Mouse (Mus musculus): ENCODE data around the gene Amigo3. TPM values are rescaled to one million over a fixed set of nuclear protein-coding genes. Genes with fewer than 3 reads are reported as not detected.

Amigo3 gene
- total RNA-seq, 2 experiments from 2014 or later: 1.3 to 2.0 TPM

- no peak for ATAC-seq (replicated peaks; ENCODE audit: poor library complexity)
Measured at GRCm38 (mm10) chr9:108051184-108051930, 1.6 kb upstream of the Amigo3 start.

DNA sequence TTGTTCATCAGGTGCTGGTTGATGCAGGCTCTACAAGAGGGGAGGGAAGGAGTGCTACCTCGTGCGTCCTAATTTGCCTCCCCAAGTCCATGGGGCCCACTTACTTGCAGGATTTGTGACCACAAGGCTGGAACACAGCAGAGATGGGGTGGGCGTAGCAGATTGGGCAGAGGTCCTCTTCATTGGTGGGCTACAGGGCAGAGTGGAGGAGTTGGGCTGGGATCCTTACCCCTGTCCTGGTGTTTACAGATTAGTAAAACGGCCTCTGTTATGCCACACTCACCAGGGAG, 1.1 kb upstream of the Amigo3 start:
- no peak for ATAC-seq (replicated peaks; ENCODE audit: poor library complexity)

DNA sequence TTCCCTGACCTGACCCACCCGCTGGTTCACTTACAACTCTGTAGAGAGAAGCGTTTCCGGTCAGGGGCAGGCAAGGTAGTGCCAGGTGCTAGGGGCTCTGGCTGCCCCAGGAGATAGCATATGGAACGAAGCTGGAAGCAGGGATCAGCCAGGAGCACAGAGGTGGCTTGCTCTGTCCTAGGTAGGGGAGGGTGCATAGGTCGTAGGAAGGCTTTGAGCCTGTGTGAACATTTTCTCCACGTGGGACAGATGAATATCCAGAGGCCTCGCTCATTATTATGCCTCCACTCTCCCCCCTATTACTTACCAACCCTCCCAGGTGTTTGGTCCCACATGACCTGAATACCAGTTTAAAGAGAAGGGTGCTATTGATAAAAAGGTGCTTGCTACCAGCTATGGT, 548 bp upstream of the Amigo3 start:
- ATAC-seq (replicated peaks; ENCODE audit: poor library complexity): no peak

GRCm38 (mm10) chr9:108053665-108054225, 786 bp downstream of the Amigo3 start:
- ATAC-seq (replicated peaks; ENCODE audit: poor library complexity): no peak

GRCm38 (mm10) chr9:108054331-108055040, 1.5 kb downstream of the Amigo3 start:
- no peak for ATAC-seq (replicated peaks; ENCODE audit: poor library complexity)

- no peak for ATAC-seq (replicated peaks; ENCODE audit: poor library complexity)
Measured at GRCm38 (mm10) chr9:108055061-108055460, 2.1 kb downstream of the Amigo3 start.

DNA sequence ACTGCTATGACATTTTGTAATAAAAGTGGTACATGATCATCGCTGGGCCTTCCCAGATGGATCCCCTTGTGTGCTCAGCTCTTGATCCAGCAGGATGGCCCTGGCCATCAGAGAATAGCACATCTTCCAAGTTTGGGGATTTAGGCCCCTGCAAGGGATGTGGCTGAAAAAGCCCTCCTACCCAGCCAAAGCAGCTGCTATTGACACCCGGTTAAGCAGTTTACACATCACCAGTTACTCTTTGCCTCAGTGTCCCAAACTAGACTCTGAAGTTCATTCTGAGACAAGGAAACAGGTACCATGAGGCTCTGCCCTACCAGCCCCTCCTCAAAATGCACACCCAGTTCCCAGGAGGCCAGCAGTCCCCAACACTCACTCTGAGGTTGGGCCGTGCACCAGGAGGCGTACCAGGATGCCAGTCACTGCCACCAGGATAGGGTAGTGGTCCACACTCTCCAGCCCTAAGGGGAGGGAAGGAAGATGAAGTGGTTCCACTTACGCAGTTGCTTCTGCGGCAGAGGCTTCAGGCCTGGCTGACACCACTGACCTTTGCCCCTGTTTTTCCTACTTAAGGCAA, 2.8 kb downstream of the Amigo3 start:
- ATAC-seq (replicated peaks; ENCODE audit: poor library complexity): no peak

GRCm38 (mm10) chr9:108056361-108057261, 3.7 kb downstream of the Amigo3 start:
- no peak for ATAC-seq (replicated peaks; ENCODE audit: poor library complexity)

DNA sequence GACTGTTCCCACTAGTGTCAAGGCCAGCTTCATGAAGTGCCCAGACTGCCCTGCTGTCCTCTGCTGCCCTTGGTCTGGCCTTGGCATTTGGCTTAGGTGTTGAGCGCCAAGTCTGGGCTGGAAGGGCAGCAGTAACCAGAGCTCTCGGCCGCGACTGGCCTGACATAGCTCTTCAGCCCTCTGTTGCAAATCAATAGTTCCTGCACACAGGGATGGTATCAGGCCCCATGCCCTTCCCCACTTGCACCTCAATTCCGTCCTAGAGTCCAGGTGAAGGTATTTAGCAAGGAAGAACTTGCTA, 4.3 kb downstream of the Amigo3 start:
- no peak for ATAC-seq (replicated peaks; ENCODE audit: poor library complexity)

- ATAC-seq (replicated peaks; ENCODE audit: poor library complexity): no peak
Measured at GRCm38 (mm10) chr9:108058291-108058690, 5.3 kb downstream of the Amigo3 start.

GRCm38 (mm10) chr9:108062142-108062541, 9.2 kb downstream of the Amigo3 start:
- ATAC-seq (replicated peaks; ENCODE audit: poor library complexity): no peak

DNA sequence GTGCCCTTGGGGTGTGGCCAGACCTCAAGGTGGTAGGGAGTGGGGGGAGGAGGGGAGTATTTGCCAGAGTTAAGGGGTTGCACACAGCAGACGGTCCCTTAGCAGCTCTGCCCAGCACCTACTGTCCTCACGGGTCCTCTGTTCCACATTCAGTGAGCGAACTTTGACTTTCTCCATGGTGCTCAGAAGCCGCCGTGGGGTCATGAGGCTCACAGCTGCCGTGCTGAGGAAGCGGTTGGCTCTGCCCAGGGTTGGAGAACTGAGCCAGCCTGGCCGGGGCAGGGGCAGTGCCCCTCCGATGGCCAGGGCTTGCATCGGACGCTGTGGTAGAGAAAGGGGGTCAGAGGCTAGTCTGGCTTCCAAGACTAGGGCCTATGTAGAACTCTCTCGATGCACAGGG, 10.4 kb downstream of the Amigo3 start:
- no peak for ATAC-seq (replicated peaks; ENCODE audit: poor library complexity)

GRCm38 (mm10) chr9:108065491-108066011, 12.6 kb downstream of the Amigo3 start:
- ATAC-seq (replicated peaks; ENCODE audit: poor library complexity): peak; percentile 89

GRCm38 (mm10) chr9:108067199-108067598, 14.2 kb downstream of the Amigo3 start:
- no peak for ATAC-seq (replicated peaks; ENCODE audit: poor library complexity)

GRCm38 (mm10) chr9:108067900-108068299, 14.9 kb downstream of the Amigo3 start:
- peak; percentile 87 for ATAC-seq (replicated peaks; ENCODE audit: poor library complexity)

GRCm38 (mm10) chr9:108069007-108069406, 16.0 kb downstream of the Amigo3 start:
- no peak for ATAC-seq (replicated peaks; ENCODE audit: poor library complexity)

DNA sequence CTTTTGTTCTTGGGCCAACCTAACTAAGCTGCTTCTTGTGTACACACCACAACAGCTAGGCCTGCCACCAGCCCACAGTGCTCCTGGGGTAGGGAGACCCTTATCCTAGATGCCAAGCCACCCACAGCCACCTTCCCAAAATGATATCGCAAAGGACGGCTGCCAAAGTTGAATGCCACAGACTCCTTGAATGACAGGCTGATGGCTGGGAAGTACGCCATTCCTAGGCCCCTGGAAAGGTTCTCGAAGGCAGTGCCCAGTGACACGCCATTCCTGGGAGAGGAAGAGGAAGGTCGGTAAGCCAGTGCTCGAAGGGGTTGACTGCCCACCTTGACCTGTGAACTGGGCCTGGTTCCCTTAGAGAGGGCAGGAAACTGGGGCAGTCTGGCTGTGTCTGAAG, 16.6 kb downstream of the Amigo3 start:
- no peak for ATAC-seq (replicated peaks; ENCODE audit: poor library complexity)

DNA sequence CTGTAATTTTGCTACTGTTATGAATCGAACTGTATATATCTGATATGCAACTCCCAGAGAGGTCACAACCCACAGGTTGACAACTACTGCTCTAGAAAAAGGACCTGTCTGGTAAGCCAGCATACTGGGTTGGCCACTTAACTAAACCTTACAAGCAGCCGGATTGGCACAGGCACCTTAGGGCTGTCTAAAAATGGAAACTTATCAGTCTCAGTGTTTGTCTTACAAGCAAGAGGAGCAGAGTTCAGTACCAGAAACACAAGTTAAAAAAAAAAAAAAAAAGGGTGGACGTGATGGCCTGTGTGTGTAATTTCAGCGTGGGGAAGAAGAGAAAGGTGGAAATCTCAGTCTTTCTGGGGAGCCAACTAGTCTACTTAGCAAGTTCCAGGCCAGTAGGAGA, 18.8 kb downstream of the Amigo3 start:
- no peak for ATAC-seq (replicated peaks; ENCODE audit: poor library complexity)

- no peak for ATAC-seq (replicated peaks; ENCODE audit: poor library complexity)
Measured at GRCm38 (mm10) chr9:108072481-108072924, 19.5 kb downstream of the Amigo3 start.

GRCm38 (mm10) chr9:108073141-108073930, 20.4 kb downstream of the Amigo3 start:
- ATAC-seq (replicated peaks; ENCODE audit: poor library complexity): no peak
